Mouse (Mus musculus): ENCODE measurements around the gene A630076J17Rik. TPM values are rescaled to one million over a fixed set of nuclear protein-coding genes. Genes with fewer than 3 reads are reported as not detected.

The A630076J17Rik gene
- total RNA-seq, 4 experiments from 2014 or later, result not detected

GRCm38 (mm10) chr3:107229822-107230221 lies 592 bp upstream of the A630076J17Rik start:
- DNase-seq (ENCODE audit: low spot score in 2 of 2), result no peak

GRCm38 (mm10) chr3:107231202-107231601 lies 788 bp downstream of the A630076J17Rik start:
- DNase-seq (ENCODE audit: low spot score in 2 of 2), result no peak

- peak; percentile 37 to 46 for DNase-seq (ENCODE audit: low spot score in 2 of 2)
Measured at GRCm38 (mm10) chr3:107233351-107233813, 3.0 kb downstream of the A630076J17Rik start.

- DNase-seq (ENCODE audit: low spot score in 2 of 2), result no peak
Measured at GRCm38 (mm10) chr3:107233945-107234344, 3.5 kb downstream of the A630076J17Rik start.

- DNase-seq (ENCODE audit: low spot score in 2 of 2), result no peak
Measured at GRCm38 (mm10) chr3:107238051-107238450, 7.6 kb downstream of the A630076J17Rik start.

- DNase-seq (ENCODE audit: low spot score in 2 of 2), result no peak
Measured at GRCm38 (mm10) chr3:107238471-107238980, 8.1 kb downstream of the A630076J17Rik start.

- DNase-seq (ENCODE audit: low spot score in 2 of 2), result no peak
Measured at GRCm38 (mm10) chr3:107239607-107240006, 9.2 kb downstream of the A630076J17Rik start, which contains the start of gene Prok1. Prok1 (minus strand) TSS chr3:107239707.

GRCm38 (mm10) chr3:107241389-107242094 lies 11.1 kb downstream of the A630076J17Rik start:
- no peak for DNase-seq (ENCODE audit: low spot score in 2 of 2)

GRCm38 (mm10) chr3:107246876-107247275 lies 16.5 kb downstream of the A630076J17Rik start:
- DNase-seq (ENCODE audit: low spot score in 2 of 2), result no peak

GRCm38 (mm10) chr3:107249042-107249441 lies 18.6 kb downstream of the A630076J17Rik start:
- no peak for DNase-seq (ENCODE audit: low spot score in 2 of 2)

- no peak for DNase-seq (ENCODE audit: low spot score in 2 of 2)
Measured at GRCm38 (mm10) chr3:107250320-107250719, 19.9 kb downstream of the A630076J17Rik start.

GRCm38 (mm10) chr3:107252035-107252434 lies 21.6 kb downstream of the A630076J17Rik start:
- DNase-seq (ENCODE audit: low spot score in 2 of 2), result no peak

- no peak for DNase-seq (ENCODE audit: low spot score in 2 of 2)
Measured at GRCm38 (mm10) chr3:107253925-107254324, 23.5 kb downstream of the A630076J17Rik start.

- no peak for DNase-seq (ENCODE audit: low spot score in 2 of 2)
Measured at GRCm38 (mm10) chr3:107255992-107256391, 25.6 kb downstream of the A630076J17Rik start.

- DNase-seq (ENCODE audit: low spot score in 2 of 2), result peak in 1 of 2 experiments; percentile 15
Measured at GRCm38 (mm10) chr3:107256724-107257123, 26.3 kb downstream of the A630076J17Rik start.

GRCm38 (mm10) chr3:107257924-107258323 lies 27.5 kb downstream of the A630076J17Rik start:
- DNase-seq (ENCODE audit: low spot score in 2 of 2), result no peak

GRCm38 (mm10) chr3:107260956-107261850 lies 30.8 kb downstream of the A630076J17Rik start:
- DNase-seq (ENCODE audit: low spot score in 2 of 2), result peak in 1 of 2 experiments; percentile 33

GRCm38 (mm10) chr3:107261851-107262165 lies 31.4 kb downstream of the A630076J17Rik start:
- DNase-seq (ENCODE audit: low spot score in 2 of 2), result peak in 1 of 2 experiments; percentile 29

GRCm38 (mm10) chr3:107266814-107267345 lies 36.5 kb downstream of the A630076J17Rik start:
- DNase-seq (ENCODE audit: low spot score in 2 of 2), result no peak

- DNase-seq (ENCODE audit: low spot score in 2 of 2), result no peak
Measured at GRCm38 (mm10) chr3:107272433-107272832, 42.0 kb downstream of the A630076J17Rik start.

- DNase-seq (ENCODE audit: low spot score in 2 of 2), result peak; percentile 31 to 45
Measured at GRCm38 (mm10) chr3:107273820-107274219, 43.4 kb downstream of the A630076J17Rik start.

GRCm38 (mm10) chr3:107275351-107275750 lies 44.9 kb downstream of the A630076J17Rik start:
- no peak for DNase-seq (ENCODE audit: low spot score in 2 of 2)

All from gastrocnemius, adult 8-10 months (tissue).